In genomic region chr7:49235271-49235681, GRCm38 (mm10) we compare ENCODE assay signal across 14 mouse cellular contexts.
A peak's percentile ranks its signal among the peaks of the same experiment; 100 is the strongest.
DNase-seq lines count a peak whose midpoint lies in the region; ATAC-seq and TF ChIP-seq lines count a peak whose summit lies in the region.
"Had no signal": no experiment of that assay in that cellular context is flagged by ENCODE, and none has a peak within 500 bp of the region (broad histone marks: within the 10 kb centered on the region; RNA-seq: fewer than 3 reads in every experiment).

No protein-coding gene starts in this region.

- DNase-seq in heart, postnatal 10 days: no peak
- DNase-seq in midbrain, embryonic 11.5 days (ENCODE audit: low spot score, missing footprints): peak; percentile 73
- no peak for DNase-seq in midbrain, embryonic 10.5 days (ENCODE audit: low spot score)
- peak; percentile 61 for DNase-seq in kidney, postnatal 0 days (ENCODE audit: low spot score)
- peak; percentile 55 for DNase-seq in testis, postnatal 10 days (ENCODE audit: low spot score)
- no peak for DNase-seq in layer of hippocampus, postnatal 36 days
- DNase-seq in cerebellum, postnatal 4 days (ENCODE audit: low spot score in 2 of 2): no peak
- DNase-seq: adrenal gland, adult 2 months; cerebellum, postnatal 14 days had no signal

- H3K9ac ChIP-seq in heart, embryonic 14.5 days (ENCODE audit: low read length): no peak overlapping the region
- H3K9ac ChIP-seq in midbrain, embryonic 11.5 days (ENCODE audit: low read length): no peak overlapping the region
- H3K9ac ChIP-seq in kidney, postnatal 0 days (ENCODE audit: low read depth, low read length): no peak overlapping the region
- H3K9ac ChIP-seq: embryonic facial prominence, embryonic 15.5 days; limb, embryonic 12.5 days had no signal

- H3K9me3 ChIP-seq in heart, embryonic 14.5 days (ENCODE audit: control insufficient read depth, low read length): peaks cover 6% of the 10 kb centered on the region; the same call in 1 of the 2 replicates
- no peaks in the 10 kb centered on the region for H3K9me3 ChIP-seq in midbrain, embryonic 11.5 days (ENCODE audit: control insufficient read depth, low read length)
- H3K9me3 ChIP-seq in midbrain, embryonic 10.5 days (replicated peaks): no peaks in the 10 kb centered on the region
- H3K9me3 ChIP-seq in kidney, postnatal 0 days (replicated peaks; ENCODE audit: low read length): no peaks in the 10 kb centered on the region
- H3K9me3 ChIP-seq: embryonic facial prominence, embryonic 15.5 days; limb, embryonic 12.5 days had no signal

- no peak overlapping the region for H3K4me3 ChIP-seq in heart, embryonic 14.5 days (ENCODE audit: control insufficient read depth in 1 of 2, insufficient read depth in 1 of 2, low read depth in 1 of 2, low read length in 2 of 2)
- no peak overlapping the region for H3K4me3 ChIP-seq in midbrain, embryonic 11.5 days (ENCODE audit: low read depth, low read length)
- no peak overlapping the region for H3K4me3 ChIP-seq in midbrain, embryonic 10.5 days
- no peak overlapping the region for H3K4me3 ChIP-seq in kidney, postnatal 0 days (replicated peaks; ENCODE audit: low read depth, low read length)
- H3K4me3 ChIP-seq: embryonic facial prominence, embryonic 15.5 days; limb, embryonic 12.5 days; myocyte had no signal

- H3K27me3 ChIP-seq in heart, embryonic 14.5 days (ENCODE audit: control insufficient read depth, insufficient read depth, low read length): no peaks in the 10 kb centered on the region; the same call in 1 of the 2 replicates
- H3K27me3 ChIP-seq in midbrain, embryonic 11.5 days (ENCODE audit: control insufficient read depth, insufficient read depth, low read length): no peaks in the 10 kb centered on the region
- no peaks in the 10 kb centered on the region for H3K27me3 ChIP-seq in midbrain, embryonic 10.5 days (ENCODE audit: low read depth, poor library complexity, severe bottlenecking)
- H3K27me3 ChIP-seq in kidney, postnatal 0 days (ENCODE audit: insufficient read depth, low read length): no peaks in the 10 kb centered on the region
- H3K27me3 ChIP-seq: embryonic facial prominence, embryonic 15.5 days; limb, embryonic 12.5 days; Patski had no signal

- TF ChIP-seq CTCF in kidney, postnatal 0 days (IDR thresholded peaks at IDR 0.05; ENCODE audit: low read depth): no peak

- no peak overlapping the region for H3K4me2 ChIP-seq in heart, embryonic 14.5 days (ENCODE audit: low read length)
- H3K4me2 ChIP-seq in midbrain, embryonic 11.5 days: no peak overlapping the region
- H3K4me2 ChIP-seq in kidney, postnatal 0 days (ENCODE audit: low read length): no peak overlapping the region
- H3K4me2 ChIP-seq: embryonic facial prominence, embryonic 15.5 days; limb, embryonic 12.5 days had no signal

- WGBS in heart, embryonic 14.5 days: 28% methylated on average over 9 of the region's 9 CpGs
- 76% methylated on average over 9 of the region's 9 CpGs for WGBS in midbrain, embryonic 11.5 days
- 81% methylated on average over 9 of the region's 9 CpGs for WGBS in midbrain, embryonic 10.5 days
- 72% methylated on average over 9 of the region's 9 CpGs for WGBS in kidney, postnatal 0 days

- peak overlapping the region; percentile 21 to 31 for H3K27ac ChIP-seq in heart, embryonic 14.5 days (replicated peaks in 1 of 2; ENCODE audit: control insufficient read depth in 1 of 2, insufficient read depth in 1 of 2, low read depth in 2 of 2, low read length in 2 of 2)
- no peak overlapping the region for H3K27ac ChIP-seq in midbrain, embryonic 11.5 days (ENCODE audit: low read depth, low read length)
- no peak overlapping the region for H3K27ac ChIP-seq in midbrain, embryonic 10.5 days (replicated peaks)
- H3K27ac ChIP-seq in kidney, postnatal 0 days: peak overlapping the region; percentile 54
- H3K27ac ChIP-seq: embryonic facial prominence, embryonic 15.5 days; limb, embryonic 12.5 days had no signal

- peaks cover 16 to 30% of the 10 kb centered on the region in 2 experiments for H3K4me1 ChIP-seq in heart, embryonic 14.5 days (ENCODE audit: control insufficient read depth in 2 of 2, insufficient read depth in 2 of 2, low read length in 2 of 2)
- H3K4me1 ChIP-seq in midbrain, embryonic 11.5 days (ENCODE audit: control insufficient read depth, insufficient read depth, low read length): no peaks in the 10 kb centered on the region
- peaks cover 3% of the 10 kb centered on the region for H3K4me1 ChIP-seq in midbrain, embryonic 10.5 days
- no peaks in the 10 kb centered on the region for H3K4me1 ChIP-seq in kidney, postnatal 0 days (replicated peaks; ENCODE audit: insufficient read depth, low read length)
- H3K4me1 ChIP-seq: limb, embryonic 12.5 days had no signal

- intact Hi-C loops in heart, postnatal 10 days (cut with DNase I): no loop called here

- ATAC-seq in heart, embryonic 14.5 days (ENCODE audit: insufficient number of reproducible peaks, insufficient read depth, low FRiP score, low read depth): peak; percentile 12; the same call in 1 of the 2 replicates
- ATAC-seq in midbrain, embryonic 11.5 days (ENCODE audit: low FRiP score): no peak
- no peak for ATAC-seq in kidney, postnatal 0 days (replicated peaks; ENCODE audit: low FRiP score, low read depth)
- ATAC-seq: Patski had no signal

- no peaks in the 10 kb centered on the region for H3K36me3 ChIP-seq in heart, embryonic 14.5 days (ENCODE audit: control insufficient read depth, insufficient read depth, low read length)
- no peaks in the 10 kb centered on the region for H3K36me3 ChIP-seq in midbrain, embryonic 11.5 days (ENCODE audit: control insufficient read depth, insufficient read depth, low read length)
- H3K36me3 ChIP-seq in midbrain, embryonic 10.5 days: no peaks in the 10 kb centered on the region
- H3K36me3 ChIP-seq in kidney, postnatal 0 days (ENCODE audit: insufficient read depth, low read length): no peaks in the 10 kb centered on the region
- H3K36me3 ChIP-seq: embryonic facial prominence, embryonic 15.5 days; limb, embryonic 12.5 days had no signal

Comparison
In these comparisons a context has a peak if more than half of its experiments do, and no peak if none do; other contexts are left out.
1. DNase-seq: peak in midbrain, embryonic 11.5 days (single experiment), kidney, postnatal 0 days (single experiment) and testis, postnatal 10 days (single experiment); none in heart, postnatal 10 days (0 of 2), midbrain, embryonic 10.5 days (single experiment), layer of hippocampus, postnatal 36 days (0 of 2) and cerebellum, postnatal 4 days (0 of 2).
2. H3K27ac ChIP-seq: peak in heart, embryonic 14.5 days (2 of 2) and kidney, postnatal 0 days (single experiment); none in midbrain, embryonic 11.5 days (single experiment) and midbrain, embryonic 10.5 days (single experiment).